Mouse (Mus musculus) right cerebral cortex, postnatal 14 days (tissue): Measurements from ENCODE around the gene Tpgs1.
A peak's percentile ranks its signal among the peaks of the same experiment; 100 is the strongest.
"Not testable (repeated sequence)": the region's sequence is repeated elsewhere in the genome, so short reads cannot be mapped to it uniquely, and the experiment has no call there.

Experiments
- DNase-seq: peaks from one replicate; pipeline ENCODE4 v3.0.0; 2022

Tpgs1 gene

DNA sequence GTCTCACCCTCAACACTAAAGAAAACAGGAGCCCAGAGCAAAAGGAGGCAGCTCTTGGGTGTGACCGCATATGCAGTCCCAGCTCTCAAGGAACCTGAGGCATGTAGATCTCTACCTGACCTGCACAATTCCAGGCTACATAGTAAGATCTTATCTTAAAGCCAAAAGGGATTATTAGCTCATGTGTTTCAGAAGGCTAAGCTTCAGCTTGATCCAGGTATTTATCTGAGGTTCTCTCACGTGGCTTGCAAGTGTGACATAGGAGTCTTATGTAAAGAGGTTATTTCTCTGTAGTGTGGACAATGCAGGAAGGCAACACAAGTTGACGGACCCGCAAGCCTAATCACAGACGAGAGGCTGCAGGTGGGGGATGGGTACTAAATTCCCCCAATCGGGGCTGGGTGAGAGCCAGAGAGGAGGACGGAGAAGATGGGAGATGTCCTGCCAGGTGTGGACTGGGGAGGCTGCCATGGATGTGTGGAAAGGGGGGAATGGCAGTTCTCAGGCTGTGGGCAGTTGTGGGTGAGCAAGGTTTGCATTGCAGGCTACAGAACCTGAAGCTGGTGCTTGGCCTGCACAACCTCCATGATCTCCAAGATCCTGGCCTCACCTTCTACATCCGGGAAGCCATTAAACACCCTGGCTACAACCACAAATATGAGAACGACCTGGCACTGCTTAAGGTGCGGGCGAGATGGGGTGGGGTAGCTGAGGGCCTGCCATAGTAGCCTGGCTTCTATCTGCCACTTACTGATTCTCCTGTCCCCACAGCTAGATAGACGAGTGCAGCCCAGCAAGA lies 24.6 kb downstream of the Tpgs1 start:
- no peak for DNase-seq

DNA sequence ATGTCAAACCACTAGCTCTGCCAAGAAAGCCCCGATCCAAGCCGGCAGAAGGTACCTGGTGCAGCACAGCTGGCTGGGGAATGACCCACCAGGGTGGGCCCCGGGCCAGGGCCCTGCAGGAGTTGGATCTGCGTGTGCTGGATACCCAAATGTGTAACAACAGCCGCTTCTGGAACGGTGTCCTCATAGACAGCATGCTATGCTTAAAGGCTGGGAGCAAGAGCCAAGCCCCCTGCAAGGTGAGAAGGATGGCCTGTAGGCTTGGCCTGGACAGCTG lies 25.1 kb downstream of the Tpgs1 start:
- DNase-seq = no peak

DNA sequence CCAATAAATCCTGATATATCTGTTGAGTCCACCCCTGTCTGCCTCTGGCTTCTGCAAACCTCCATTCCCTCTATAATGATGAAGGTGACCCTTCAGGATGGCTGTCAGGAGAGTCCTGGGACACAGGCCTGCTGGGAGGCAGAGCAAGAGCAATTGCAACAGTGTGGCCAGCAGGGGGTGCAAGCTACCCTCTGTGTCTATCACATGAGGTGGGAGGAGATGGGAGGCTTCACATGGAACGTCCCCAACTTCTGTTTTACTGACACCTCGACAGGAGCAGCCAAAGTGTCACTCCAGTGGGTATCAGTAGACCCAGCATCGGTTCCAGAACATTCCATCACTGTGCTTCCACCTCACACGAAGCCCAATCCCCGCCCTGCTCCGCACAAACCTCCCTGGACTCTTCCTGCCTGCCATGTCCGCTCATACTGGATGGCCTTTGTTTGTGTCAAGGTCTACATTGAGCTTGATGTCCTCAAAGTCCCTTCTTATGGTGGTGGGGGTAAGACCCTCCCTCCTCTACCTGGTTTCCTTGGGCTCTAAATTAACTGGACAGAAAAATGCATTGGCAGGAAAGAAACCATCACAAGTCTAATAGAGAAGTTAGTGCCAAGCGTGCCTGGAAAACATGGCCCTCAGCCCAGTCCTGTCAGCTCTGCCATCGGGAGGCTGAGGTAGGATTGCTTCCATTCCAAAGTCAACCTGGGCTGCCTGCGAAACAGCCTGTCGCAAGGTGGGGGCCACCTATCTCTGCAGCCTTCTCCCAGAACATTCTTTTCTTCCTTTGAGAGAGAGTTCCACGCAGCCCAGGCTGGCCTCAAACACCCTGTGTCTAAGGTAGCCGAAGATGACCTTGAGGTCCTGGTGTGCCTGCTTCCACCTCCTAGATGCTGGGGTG lies 26.3 kb downstream of the Tpgs1 start:
- peak; percentile 86 for DNase-seq

DNA sequence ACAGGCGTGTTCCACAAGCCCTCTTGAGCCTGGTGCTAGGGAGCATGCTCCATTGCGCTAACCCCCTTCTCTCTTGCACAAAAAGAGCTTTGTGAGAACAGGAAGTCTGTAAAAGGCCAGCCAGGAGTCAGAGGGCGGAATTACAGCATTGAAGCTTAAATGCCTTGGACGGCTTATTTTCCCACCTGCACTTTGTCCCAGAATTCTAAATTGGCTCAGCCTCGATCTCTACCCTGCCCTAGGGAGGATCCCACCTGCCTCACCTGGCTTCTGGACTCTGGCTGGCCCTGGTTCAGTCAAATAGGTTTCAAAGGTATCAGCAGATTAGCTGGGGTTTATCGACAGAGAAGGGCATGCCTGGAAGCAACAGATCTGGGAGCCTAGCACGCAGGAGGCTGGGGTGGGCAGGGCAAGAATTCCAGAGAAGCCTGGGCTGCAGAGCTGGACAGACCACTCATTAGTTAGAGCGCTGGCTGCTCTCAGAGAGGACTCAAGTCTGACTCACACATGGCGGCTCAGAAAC lies 27.0 kb downstream of the Tpgs1 start:
- no peak for DNase-seq

DNA sequence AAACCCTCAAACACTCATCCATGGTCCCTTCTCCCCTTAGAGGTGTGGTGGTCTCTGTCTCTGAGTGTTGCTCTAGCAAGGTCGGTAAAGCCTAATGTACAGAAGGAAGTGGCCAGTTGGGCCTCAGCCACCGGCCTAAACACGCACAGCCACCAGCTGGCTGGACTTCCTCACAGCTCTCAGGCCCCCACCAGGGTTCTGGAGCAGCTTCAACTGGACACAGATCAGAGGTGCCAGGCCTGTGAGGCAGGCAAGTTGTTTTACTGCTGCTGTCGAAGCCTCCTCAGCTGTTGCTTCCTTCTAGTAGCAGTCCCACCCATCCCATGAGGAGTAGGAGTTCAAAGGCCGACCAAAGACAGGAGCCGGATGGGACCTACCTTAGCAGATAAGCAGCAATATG lies 28.7 kb downstream of the Tpgs1 start:
- DNase-seq = no peak

DNA sequence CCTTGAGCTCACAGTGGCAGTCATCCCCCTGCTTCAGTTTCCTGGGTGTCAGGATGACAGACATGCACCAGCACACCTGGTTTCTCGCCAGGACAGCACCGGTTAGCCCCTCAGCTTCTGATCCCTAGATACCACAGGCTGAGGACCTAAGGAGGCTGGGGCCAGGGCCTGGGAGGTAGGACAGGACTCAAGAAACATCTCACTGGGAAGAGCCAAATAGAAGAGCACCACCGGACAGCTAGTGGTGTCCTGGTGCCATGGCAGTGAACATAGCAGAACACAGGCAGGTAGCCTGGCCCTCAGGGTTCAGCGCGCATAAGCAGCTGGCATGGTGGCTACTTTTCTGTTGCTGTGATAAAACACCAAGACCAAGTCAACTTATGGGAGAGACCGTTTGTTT lies 29.3 kb downstream of the Tpgs1 start:
- DNase-seq = no peak

DNA sequence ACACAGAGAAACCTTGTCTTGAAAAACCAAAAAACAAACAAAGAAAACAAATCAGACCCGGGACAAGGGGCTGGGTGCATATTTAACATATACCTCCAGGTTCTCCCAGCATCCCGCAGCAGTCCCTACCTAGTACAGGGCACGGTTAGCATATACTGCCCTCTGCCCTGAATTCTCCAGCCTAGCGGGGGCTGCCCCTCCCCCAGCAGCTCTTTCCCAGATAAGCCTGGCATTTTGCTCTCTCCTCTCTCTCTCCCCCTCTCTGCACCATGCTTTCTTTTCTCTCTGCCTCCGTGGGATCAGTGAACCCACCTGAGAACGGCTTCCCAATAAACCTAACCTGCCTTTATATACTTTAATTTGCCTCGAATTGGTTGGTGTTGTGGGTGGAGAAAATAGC lies 31.5 kb downstream of the Tpgs1 start:
- DNase-seq = no peak

DNA sequence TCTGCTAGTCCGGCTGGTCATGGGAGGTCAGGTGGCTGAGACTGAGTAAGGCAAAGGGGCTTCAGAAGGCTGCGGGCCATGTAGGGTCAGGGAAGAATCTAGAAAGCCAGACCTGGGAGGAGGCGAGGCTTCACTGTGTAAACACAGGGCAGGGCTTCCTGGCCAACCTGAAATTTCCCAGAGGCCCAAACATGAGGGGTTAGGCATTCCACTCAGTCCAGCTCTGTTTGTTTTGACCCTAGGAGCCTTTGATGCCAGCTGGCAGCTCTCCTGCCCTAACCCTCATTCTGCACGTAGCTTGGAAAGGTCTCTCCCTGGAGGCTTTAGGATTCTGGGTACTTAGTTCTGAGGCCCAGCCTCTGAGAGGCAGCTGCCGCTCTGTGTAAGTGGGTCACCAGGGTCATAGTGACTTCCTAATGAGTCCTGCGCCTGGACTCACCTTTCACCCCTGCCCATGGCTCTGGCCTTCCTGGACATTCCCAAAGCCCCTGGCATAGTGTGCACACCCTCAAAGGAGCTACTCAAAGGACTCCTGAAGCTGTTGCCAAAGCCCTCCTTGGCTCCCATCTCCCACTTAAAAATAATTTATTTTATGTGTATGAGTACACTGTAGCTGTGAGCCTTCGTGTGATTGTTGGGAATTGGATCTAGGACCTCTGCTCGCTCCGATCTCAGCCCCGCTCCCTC lies 32.4 kb downstream of the Tpgs1 start:
- no peak for DNase-seq

DNA sequence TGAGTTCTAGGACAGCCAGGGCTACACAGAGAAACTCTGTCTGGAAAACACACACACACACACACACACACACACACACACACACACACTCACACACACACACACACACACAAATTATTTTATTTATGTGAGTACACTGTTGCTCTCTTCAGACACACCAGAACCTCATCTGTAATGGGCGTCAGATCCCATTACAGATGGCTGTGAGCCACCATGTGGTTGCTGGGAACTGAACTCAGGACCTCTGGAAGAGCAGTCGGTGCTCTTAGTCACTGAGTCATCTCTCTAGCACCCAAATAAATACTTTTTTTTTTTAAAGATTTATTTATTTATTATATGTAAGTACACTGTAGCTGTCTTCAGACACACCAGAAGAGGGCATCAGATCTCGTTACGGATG lies 33.8 kb downstream of the Tpgs1 start:
- DNase-seq = not testable (repeated sequence)

DNA sequence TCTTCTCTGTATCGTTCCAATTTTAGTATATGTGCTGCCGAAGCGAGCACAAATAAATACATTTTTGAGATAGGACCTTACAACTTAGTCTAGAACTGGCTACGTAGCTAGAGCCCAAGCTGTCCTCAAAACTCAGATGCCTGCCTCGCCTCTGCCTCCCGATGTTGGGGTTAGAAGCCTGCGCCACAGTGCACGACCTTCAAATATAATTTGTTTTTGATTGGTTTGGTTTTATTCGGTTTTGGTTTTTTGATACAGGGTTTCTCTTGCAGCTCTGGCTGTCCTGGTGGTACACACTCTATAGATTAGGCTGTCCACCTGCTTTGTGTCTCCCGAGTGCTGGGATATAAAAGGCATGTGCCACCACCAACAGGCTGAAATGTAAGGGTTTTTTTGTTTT lies 34.4 kb downstream of the Tpgs1 start:
- DNase-seq = no peak

DNA sequence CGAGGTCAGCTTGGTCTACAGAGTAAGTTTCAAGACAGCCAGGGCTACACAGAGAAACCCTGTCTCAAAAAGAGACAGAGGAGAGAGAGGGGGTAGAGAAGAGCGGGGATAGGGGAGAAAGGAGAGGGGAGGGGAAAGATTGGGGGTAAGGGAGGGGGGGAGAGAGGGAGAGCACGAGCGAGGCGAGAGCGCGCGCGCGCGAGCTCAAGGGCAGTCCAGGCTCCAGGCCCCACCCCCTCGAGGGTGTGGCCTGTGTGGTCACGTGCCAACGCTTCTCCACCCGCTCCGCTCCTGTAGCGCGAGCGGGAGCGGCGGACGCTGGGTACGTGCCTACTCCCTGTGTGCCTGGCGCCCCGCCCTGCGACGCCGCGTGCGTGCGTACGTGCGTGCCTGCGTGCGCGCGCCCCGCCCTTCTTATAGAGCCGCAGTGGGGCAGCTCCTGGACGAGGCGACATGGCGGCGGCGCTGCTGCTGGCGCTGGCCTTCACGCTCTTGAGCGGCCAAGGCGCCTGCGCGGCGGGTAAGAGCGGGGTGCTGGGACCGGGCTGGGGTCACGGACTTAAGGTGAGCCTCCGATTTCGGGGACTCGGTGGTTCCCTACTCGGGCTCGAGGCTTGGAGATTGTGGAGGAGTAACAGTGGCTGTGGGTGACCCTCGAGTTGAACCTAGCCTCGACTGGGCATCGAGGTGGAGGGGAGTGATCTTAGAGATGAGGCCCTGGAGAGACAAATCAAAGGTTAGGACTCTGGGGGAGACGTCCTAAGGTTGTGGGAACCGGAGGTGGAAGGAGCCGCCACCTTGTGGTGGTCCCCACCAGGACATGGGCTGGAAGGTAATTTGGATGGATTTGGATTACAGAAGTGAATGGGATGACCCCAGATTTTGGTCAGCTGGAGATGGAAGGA lies 35.1 kb downstream of the Tpgs1 start, which contains the start of gene Bsg:
Gene Bsg (plus strand): TSS at position 427 of the 905 bp plus-strand sequence.
- peak; percentile 99 for DNase-seq

DNA sequence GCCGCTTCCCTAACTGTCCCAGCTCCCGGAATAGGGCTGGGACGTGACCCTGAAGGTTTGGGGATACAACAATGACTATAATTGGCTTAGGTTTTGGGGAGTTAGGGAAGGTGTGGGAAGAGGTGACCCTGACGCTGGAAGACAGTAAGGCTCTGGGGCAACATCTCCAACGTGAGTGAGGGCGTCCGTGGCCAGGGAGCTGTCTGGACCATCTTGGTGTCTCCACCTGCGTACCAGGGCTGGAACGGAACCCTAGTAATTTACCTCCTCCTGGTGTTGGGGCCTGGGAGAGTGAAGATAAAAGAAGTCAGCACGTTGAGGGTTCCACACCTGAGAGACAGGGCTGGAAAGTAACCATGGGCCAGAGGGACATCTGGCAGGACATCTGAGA lies 35.8 kb downstream of the Tpgs1 start:
- no peak for DNase-seq

DNA sequence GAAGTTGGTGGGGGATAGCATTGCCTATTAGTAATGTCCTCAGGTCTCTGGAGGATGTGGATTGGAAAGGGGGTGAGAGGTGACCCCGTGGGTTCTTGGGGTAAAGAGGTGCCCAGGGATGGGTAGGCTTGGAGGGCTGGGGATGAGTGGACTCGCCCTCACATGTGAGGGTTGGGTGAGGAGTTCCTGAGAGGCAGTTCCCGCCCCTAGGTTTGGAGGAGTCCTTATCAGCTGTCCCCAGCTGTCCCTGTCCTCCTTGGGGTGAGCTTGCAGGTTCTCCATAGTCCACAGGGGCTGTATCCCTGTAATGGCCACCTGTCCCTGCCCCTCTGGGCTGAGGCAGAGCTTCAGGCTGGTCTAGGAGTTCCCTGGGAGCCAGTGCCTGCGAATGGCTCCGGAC lies 36.8 kb downstream of the Tpgs1 start:
- DNase-seq = no peak

DNA sequence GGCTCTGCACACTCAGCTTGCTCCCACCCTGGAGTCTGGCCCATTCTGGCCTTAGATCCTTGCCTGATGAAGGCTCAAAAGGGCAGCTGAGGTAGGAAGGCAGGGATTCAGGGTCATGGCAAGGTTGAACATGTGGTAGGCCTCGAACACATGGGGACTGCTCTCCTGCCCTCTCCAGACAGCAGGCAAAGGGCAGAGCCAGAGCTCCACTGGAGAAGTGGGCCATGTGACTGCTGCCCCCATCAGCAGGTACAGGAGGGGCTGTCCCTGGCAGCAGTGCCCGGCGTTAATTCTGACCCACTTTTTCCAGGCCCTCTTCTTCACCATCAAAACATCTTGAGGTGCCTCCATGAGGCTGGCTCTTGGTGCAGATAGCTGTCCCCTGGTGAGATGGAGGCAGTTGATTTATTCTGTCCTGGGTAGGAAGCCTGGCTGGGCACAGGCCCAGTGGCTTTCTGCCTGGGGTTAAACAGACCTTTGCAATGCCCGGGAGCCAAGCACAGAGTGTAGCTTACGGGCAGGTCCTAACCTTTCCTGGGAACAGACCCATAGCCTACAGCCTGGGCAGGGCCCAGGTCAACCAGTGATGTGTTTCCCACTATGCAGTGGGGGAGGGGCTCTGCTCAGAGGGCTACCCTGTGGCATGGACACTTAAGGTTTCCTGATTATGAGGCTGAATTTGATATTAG lies 37.4 kb downstream of the Tpgs1 start:
- peak; percentile 10 for DNase-seq

DNA sequence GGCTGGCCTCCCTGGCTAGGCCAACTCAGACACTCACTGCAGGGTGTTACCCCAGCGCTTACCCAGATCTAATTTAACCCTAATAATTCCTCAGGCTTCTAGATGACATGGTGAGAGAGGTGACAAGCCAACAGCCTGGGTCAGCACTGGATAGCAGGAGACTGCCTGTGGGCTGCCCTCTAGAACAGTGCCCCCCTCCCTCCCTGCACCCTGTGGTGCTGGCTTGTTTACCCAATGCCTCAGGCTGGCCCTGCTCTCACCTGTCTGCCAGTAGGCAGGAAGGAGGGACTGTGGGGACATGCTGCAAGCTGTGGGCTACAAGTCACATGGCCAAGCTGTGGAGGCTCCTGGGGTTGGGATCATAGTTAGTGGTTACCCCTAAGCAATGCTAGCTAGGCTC lies 38.0 kb downstream of the Tpgs1 start:
- peak; percentile 7 for DNase-seq

DNA sequence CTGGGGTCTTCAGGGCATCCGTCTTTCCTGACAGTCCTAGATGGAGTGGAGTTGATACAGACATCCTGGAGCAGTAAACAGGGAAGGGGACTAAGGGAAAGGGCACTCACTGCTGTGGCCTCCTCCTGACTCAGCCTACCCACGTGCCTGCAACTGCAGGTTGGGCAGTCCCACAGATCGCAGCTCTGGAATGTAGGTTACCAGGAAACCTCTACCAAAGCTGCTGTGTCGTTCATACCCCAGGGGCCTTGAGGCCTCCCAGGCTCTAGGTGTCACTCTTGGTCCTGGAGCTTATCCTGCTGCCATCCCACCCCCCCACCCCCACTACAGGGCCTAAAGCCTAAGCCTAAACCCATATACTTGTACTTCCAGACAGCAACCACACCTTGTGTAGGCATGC lies 38.6 kb downstream of the Tpgs1 start:
- DNase-seq = peak; percentile 6

DNA sequence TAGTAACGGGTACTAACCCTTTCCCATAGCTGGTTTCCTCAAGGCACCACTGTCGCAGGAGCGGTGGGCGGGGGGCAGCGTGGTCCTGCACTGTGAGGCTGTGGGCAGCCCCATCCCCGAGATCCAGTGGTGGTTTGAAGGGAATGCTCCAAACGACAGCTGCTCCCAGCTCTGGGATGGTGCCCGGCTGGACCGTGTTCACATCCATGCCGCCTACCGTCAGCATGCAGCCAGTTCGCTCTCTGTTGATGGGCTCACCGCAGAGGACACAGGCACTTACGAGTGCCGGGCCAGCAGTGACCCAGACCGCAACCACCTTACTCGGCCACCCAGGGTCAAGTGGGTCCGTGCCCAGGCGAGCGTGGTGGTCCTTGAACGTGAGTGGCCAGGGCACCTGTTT lies 39.5 kb downstream of the Tpgs1 start:
- DNase-seq = peak; percentile 17

DNA sequence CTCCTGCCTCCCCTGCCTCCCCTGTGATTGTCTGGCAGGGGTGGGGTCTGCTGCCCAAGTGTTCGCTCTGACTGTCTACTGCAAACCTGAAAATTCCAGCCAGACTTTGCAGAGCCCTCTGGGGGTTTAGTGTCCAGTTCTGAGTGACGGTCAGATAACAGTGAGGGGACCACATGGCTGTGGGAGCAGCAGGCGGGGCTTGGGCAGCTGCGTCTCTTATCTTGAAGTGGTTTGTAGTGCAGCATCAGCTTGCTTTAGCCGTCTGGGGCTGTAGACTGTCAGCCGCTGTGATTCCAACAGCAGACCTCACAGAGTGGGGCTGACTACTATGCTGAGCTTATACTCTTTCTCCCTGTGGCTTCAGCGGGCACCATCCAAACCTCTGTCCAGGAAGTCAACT lies 40.1 kb downstream of the Tpgs1 start:
- DNase-seq = no peak

DNA sequence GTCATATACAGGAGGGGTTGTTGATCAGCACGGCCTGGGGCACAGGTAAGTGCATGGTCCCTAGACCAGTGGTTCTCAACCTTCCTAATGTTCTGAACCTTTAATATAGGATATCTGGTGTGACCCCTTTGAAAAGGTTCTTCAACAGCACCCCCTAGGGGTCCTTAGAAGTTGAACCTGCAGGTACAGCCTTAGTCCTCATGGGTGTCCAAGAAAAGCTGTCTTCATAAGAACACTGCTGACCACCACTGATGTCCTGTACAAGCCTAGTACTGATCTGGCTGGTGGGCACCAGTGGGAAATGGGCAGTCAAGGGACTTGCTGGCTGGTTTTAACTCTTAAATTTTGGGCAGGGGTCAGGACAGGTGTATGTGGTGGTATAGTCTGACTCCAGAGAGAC lies 42.9 kb downstream of the Tpgs1 start:
- DNase-seq = no peak

DNA sequence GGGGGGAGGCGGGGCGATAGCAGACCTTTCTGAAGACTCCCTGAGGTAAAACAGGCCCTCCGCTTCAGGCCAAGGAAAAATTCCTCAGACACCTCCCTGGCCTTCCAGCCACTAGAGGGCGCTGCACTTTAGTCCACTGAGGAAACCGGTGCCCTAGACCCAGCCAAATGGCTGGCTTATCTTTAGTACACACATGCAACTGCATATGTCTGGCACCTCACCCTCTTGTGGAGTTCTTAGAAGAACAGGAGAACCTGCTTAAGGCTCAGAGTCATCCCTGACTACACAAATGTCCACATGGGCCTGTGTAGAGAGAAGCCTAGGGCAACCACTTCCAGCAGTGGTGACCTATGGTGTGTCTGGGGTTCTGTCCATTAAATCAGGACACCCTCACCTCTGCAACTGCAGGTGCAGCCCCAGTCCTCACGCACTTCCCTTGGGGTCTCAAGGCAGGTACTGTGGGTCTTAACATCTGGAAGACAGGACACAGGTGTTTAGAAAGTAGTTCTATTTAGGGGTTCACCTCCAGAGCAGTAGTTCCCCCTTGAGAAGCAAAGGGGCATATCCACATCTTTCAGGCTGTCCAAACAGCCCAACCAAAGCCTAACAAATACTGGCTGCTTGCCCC lies 43.4 kb downstream of the Tpgs1 start:
- peak; percentile 92 for DNase-seq

DNA sequence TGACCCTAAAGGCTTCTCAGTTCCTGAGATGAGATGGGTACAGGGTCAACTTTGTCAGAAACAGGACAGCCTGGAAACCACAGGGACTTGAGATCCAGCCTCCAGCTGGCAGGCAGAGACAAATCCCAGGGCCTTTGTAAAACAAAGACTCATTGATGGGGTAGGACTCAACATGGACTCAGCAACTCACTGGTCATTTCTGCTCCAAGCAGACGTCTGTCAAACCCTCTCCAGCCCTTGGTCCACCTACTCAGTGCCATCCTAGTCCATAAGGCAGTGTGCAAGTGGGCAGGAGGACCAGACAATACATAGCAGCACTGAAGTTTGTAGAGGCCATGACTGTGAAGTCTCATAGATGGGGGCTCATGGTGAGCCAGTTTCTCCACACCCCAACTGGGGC lies 44.0 kb downstream of the Tpgs1 start:
- no peak for DNase-seq
